Mouse (Mus musculus) testis, adult 2 months (tissue): Measurements from ENCODE around the gene Smpdl3b. TPM values are rescaled to one million over a fixed set of nuclear protein-coding genes. Genes with fewer than 3 reads are reported as not detected.

ENCODE experiments used
- H3K27ac ChIP-seq: fragments of 200-500 bp; 2 replicates; pipeline ENCODE4 v1.5.1; 2012; ENCODE audit warnings: low read depth, low read length; ENCODE audit not compliant: control insufficient read depth, insufficient read depth
- H3K27me3 ChIP-seq: fragments of 200-500 bp; 2 replicates; pipeline ENCODE4 v1.6.1; 2012; ENCODE audit warnings: mild to moderate bottlenecking, low read length, moderate library complexity; ENCODE audit not compliant: control insufficient read depth, insufficient read depth
- H3K36me3 ChIP-seq: fragments of 200-500 bp; 2 replicates; pipeline ENCODE4 v1.6.1; 2012; ENCODE audit warnings: mild to moderate bottlenecking, low read length; ENCODE audit not compliant: control insufficient read depth, insufficient read depth
- H3K4me1 ChIP-seq: fragments of 200-500 bp; 2 replicates; pipeline ENCODE4 v1.6.1; 2012; ENCODE audit warnings: low read length; ENCODE audit not compliant: control insufficient read depth, insufficient read depth
- H3K4me3 ChIP-seq: fragments of 200-500 bp; 2 replicates; pipeline ENCODE4 v1.5.1; 2012; ENCODE audit warnings: low read depth, mild to moderate bottlenecking, low read length, moderate library complexity, mixed read lengths; ENCODE audit not compliant: control insufficient read depth
- CTCF ChIP-seq: fragments of 200-500 bp; IDR thresholded peaks from 2 replicates; pipeline ENCODE4 v1.5.1; 2012; ENCODE audit warnings: low read depth, mild to moderate bottlenecking, inconsistent platforms, low read length, moderate library complexity; ENCODE audit not compliant: control insufficient read depth, insufficient read depth, insufficient replicate concordance
- POLR2A ChIP-seq: fragments of 200-500 bp; IDR thresholded peaks from 2 replicates; pipeline ENCODE4 v1.6.1; 2012; ENCODE audit warnings: low read depth, mild to moderate bottlenecking, inconsistent platforms, low read length, moderate library complexity; ENCODE audit not compliant: control insufficient read depth
- polyA plus RNA-seq: library from polyadenylated mRNA; depleted of rRNA; stranded (reverse); fragments of >200 nt; gene quantifications from 2 replicates; pipeline ENCODE4 v1.2.3, GENCODE M21; 2012; rRNA removed

Smpdl3b gene
- polyA plus RNA-seq, 1 experiment, result 3.7 TPM

DNA sequence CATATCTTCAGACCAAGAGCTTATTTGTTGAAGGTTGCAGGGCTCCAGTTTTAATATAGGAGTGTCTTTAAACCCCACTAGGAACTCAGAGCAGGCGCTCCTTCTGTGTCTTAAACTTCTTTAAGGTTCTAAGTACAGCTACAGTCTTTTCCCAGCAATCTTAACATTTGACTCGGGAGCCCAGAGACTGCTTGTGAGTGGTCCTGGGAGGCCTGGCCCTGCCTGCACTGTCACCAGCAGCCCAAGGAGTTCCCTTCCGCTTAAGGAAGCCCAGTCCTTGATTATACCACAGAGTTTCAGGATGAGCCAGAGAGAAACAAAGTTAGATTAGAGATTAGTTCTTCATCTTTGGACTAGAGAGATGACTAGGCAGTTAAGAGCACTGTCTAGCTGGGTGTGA lies 63.7 kb downstream of the Smpdl3b start:
- no peak overlapping the region for H3K27ac ChIP-seq

DNA sequence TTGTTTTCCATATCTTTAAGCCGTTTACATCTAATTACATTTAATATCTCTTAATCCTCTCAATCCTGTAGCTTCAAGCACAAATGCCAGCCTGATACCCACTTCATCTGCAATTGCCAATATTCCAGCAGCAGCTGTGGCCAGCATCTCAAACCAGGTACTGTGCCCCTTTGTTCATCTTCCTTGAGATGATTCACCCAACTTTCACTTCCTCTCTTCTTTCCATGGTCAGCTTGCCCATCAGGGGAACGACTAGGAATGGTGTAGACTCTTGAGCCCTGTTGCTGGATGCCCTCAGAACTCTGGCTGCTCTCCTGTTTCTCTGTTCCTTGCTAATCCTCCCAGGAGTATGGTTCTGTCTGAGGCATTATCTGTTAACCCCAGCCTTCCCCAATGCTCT lies 67.4 kb downstream of the Smpdl3b start:
- TF ChIP-seq POLR2A, result no peak
- TF ChIP-seq CTCF, result no peak
- no peak overlapping the region for H3K27ac ChIP-seq
- no peak overlapping the region for H3K4me3 ChIP-seq
- no peaks in the 10 kb centered on the region for H3K4me1 ChIP-seq
- no peaks in the 10 kb centered on the region for H3K27me3 ChIP-seq
- H3K36me3 ChIP-seq, result no peaks in the 10 kb centered on the region; the same call in none of the 2 replicates

More for the DNA sequence above, 63.7 kb downstream of the Smpdl3b start:
- Histone ChIP-seq H3K27me3 (no peaks in the 10 kb centered on the region), H3K36me3 (no peaks in the 10 kb centered on the region; the same call in none of the 2 replicates), H3K4me3 (no peak overlapping the region), H3K4me1 (no peaks in the 10 kb centered on the region)
- no peak for TF ChIP-seq POLR2A
- TF ChIP-seq CTCF, result no peak

Other genes with a start within 250 kb of the Smpdl3b start
- 18.0 and 19.4 TPM in 2 replicates for gene Sesn2, start 246.8 kb downstream of the Smpdl3b start, polyA plus RNA-seq
- gene Atpif1, start 223.6 kb downstream of the Smpdl3b start, polyA plus RNA-seq, result 328 TPM in 2 replicates
- 22.8 and 24.8 TPM in 2 replicates for gene Dnajc8, start 221.7 kb downstream of the Smpdl3b start, polyA plus RNA-seq
- 0.28 and 0.46 TPM in 2 replicates for gene Ptafr, start 193.2 kb downstream of the Smpdl3b start, polyA plus RNA-seq
- gene Eya3, start 118.3 kb downstream of the Smpdl3b start, polyA plus RNA-seq, result 56.3 and 65.2 TPM in 2 replicates
- gene Xkr8, start 24.7 kb downstream of the Smpdl3b start, polyA plus RNA-seq, result 141 and 155 TPM in 2 replicates
- gene Rpa2, start 11.1 kb upstream of the Smpdl3b start, polyA plus RNA-seq, result 15.5 and 18.0 TPM in 2 replicates
- 0.25 and 0.57 TPM in 2 replicates for gene Themis2, start 39.1 kb upstream of the Smpdl3b start, polyA plus RNA-seq
- 19.7 and 21.6 TPM in 2 replicates for gene Ppp1r8, start 85.9 kb upstream of the Smpdl3b start, polyA plus RNA-seq
- 13.7 and 17.7 TPM in 2 replicates for gene Stx12, start 127.3 kb upstream of the Smpdl3b start, polyA plus RNA-seq
- 102 and 111 TPM in 2 replicates for gene Fam76a, start 165.3 kb upstream of the Smpdl3b start, polyA plus RNA-seq
- 0.85 and 1.0 TPM in 2 replicates for gene Fgr, start 216.8 kb upstream of the Smpdl3b start, polyA plus RNA-seq